Mouse (Mus musculus) cerebellum, postnatal 25 days (tissue): ENCODE data around the gene Gm43517.

Experiments used
- DNase-seq, 2 experiments: peaks; one replicate each; pipeline ENCODE4 v3.0.0; 2021; ENCODE audit warnings: mixed read lengths in 2 of 2

The Gm43517 gene

DNA sequence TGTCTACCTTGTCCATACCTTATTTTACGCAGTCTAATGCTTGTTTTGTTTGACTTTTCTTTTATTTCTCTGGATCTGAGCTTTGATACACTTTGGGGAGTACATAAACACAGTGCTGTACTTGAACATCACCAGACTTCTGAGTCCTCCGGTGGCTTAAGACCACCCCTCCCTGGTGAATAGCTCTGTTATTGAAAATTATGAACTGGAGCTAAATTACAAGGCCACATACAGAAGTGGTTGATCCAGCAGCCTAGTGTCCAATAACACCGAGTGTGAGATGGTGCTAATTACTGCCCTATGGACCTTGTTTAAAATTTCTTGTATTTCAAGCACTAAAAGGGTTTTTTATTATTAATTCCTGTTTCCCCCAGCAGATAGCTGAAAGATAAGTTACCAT is 33.0 kb downstream of the Gm43517 start:
- DNase-seq = no peak
